Mouse (Mus musculus) cortical plate, adult 2 months (tissue): ENCODE data around the gene Hhex.

Source experiments
- CTCF ChIP-seq: fragments of 200-500 bp; IDR thresholded peaks from 2 replicates; pipeline ENCODE4 v1.5.1; 2011; ENCODE audit warnings: mild to moderate bottlenecking, control low read depth, low read length; ENCODE audit not compliant: insufficient read depth; ENCODE audit errors: extremely low read depth
- POLR2A ChIP-seq: fragments of 200-500 bp; IDR thresholded peaks from 2 replicates; pipeline ENCODE4 v1.6.1; 2011; ENCODE audit warnings: mild to moderate bottlenecking, low read length, control low read depth; ENCODE audit not compliant: insufficient read depth; ENCODE audit errors: extremely low read depth

DNA sequence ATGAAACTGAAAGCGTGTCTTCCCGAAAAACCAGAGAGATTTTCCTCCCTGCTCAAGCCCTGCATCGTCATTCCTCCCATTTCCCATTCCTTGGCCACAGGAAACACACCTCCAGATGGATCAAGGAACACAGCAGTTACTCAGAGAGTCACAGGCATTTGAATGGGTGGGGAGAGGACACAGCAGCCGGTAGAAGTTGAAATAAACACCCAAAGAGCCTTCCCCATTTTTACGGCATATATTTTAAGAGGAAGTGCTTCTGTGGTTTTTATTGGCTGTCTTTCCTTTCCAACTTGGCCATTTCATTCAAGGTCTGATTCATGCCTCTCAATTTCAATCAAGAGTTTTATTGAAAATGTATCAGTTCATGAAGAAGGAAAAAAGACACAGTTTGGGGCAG is 13.6 kb downstream of the Hhex start:
- no peak for TF ChIP-seq CTCF
- TF ChIP-seq POLR2A = no peak
